Mouse (Mus musculus) olfactory bulb, adult 2 months (tissue): ENCODE measurements around the gene Phldb2.

Experiments used
- CTCF ChIP-seq: fragments of 200-500 bp; IDR thresholded peaks from 2 replicates; pipeline ENCODE4 v1.5.1; 2012; ENCODE audit warnings: low read depth, mild to moderate bottlenecking, low read length, moderate library complexity; ENCODE audit not compliant: insufficient read depth
- POLR2A ChIP-seq: fragments of 200-500 bp; IDR thresholded peaks from 2 replicates; pipeline ENCODE4 v1.6.1; 2012; ENCODE audit warnings: mild to moderate bottlenecking, low read depth, low read length, moderate library complexity; ENCODE audit not compliant: insufficient read depth

DNA sequence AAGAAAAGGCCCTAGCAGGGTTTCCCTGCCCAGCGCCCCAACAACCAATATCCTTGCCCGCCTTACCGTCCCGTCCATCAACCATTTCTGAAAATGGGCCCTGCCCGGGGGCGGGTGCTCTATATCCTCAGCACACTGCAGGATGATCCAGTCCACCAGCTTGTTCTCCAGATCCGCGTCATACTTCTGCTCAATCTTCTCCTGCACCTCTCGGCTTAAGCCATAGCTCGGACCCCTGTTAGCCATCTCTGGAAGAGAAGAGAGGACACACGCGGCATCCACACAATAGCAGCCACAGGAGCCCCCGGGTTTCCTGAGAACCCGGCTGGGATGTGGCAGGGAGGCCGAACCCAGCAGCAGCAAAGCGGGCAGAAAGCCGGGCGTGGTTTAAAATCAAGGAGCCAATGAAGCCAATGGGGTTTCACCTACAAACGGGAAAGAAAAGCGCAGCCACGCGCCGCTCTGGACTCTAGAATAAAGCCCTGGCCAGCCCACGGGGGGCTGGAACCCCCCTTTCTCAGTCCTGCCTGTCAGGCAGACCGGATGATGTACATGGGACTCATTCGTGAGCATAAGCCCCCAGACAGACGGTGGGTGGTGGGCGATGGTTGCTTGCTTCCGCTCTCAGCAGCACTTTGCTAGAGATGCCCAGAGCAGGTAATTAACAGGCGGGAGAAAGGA, 229.2 kb downstream of the Phldb2 start, which contains the start of gene Tagln3:
- TF ChIP-seq CTCF (no peak), POLR2A (no peak)
